Mouse (Mus musculus) heart, postnatal 0 days (tissue): ENCODE results near the gene Sox9. TPM values are rescaled to one million over a fixed set of nuclear protein-coding genes. Genes with fewer than 3 reads are reported as not detected.

Experiments
- ATAC-seq: fragments of 200-750 bp; cut with Nextera tagmentation; 2 replicates; pipeline ENCODE4 v1.8.0; 2017; ENCODE audit warnings: low read depth, moderate number of reproducible peaks, moderate library complexity; ENCODE audit not compliant: insufficient read depth
- DNase-seq: peaks from one replicate; pipeline ENCODE4 v3.0.0-alpha.2; 2016; ENCODE audit warnings: low spot score
- H3K27ac ChIP-seq: fragments of 300-500 bp; sonication (generic); 2 replicates; pipeline ENCODE4 v1.5.1; 2014; ENCODE audit warnings: low read depth, mild to moderate bottlenecking
- H3K27me3 ChIP-seq: fragments of 300-500 bp; sonication (generic); 2 replicates; pipeline ENCODE4 v1.6.1; 2014; ENCODE audit warnings: low read length, mixed read lengths; ENCODE audit not compliant: control insufficient read depth, insufficient read depth
- H3K36me3 ChIP-seq: fragments of 300-500 bp; sonication (generic); replicated peaks from 2 replicates; pipeline ENCODE4 v1.6.1; 2014; ENCODE audit warnings: low read length, mixed read lengths; ENCODE audit not compliant: control insufficient read depth, insufficient read depth
- H3K4me1 ChIP-seq: fragments of 300-500 bp; sonication (generic); 2 replicates; pipeline ENCODE4 v1.6.1; 2014; ENCODE audit warnings: antibody characterized with exemption; ENCODE audit not compliant: control insufficient read depth, insufficient read depth
- H3K4me2 ChIP-seq: fragments of 300-500 bp; sonication (generic); 2 replicates; pipeline ENCODE4 v1.6.1; 2014; ENCODE audit warnings: low read depth, mild to moderate bottlenecking, low read length, moderate library complexity
- H3K4me3 ChIP-seq: fragments of 300-500 bp; sonication (generic); 2 replicates; pipeline ENCODE4 v1.5.1; 2014; ENCODE audit warnings: low read depth, low read length
- H3K9ac ChIP-seq: fragments of 300-500 bp; sonication (generic); replicated peaks from 2 replicates; pipeline ENCODE4 v1.6.1; 2014; ENCODE audit warnings: low read depth, low read length, mixed read lengths
- H3K9me3 ChIP-seq: fragments of 300-500 bp; sonication (generic); replicated peaks from 2 replicates; pipeline ENCODE4 v1.6.1; 2016; ENCODE audit warnings: low read length; ENCODE audit not compliant: control insufficient read depth
- CTCF ChIP-seq: IDR thresholded peaks from 2 replicates; pipeline ENCODE4 v1.5.1; 2016; ENCODE audit warnings: antibody characterized with exemption, control low read depth, low read depth
- EP300 ChIP-seq: IDR thresholded peaks from 2 replicates; pipeline ENCODE4 v1.6.1; 2016; ENCODE audit warnings: antibody characterized with exemption, low read depth
- WGBS: fragments of 180-500 bp; shearing (Covaris S2); extraction: QIAGEN DNeasy Blood & Tissue Kit; methylation state at CpG from one replicate; pipeline ENCODE4 v1.1.7; 2014; 5-methylcytosine and 5-hydroxymethylcytosine counted together
- polyA plus RNA-seq: library from polyadenylated mRNA; unstranded; fragments of >200 nt; fragmentation: Nextera tagmentation; extraction: Ambion mirVana; gene quantifications from 2 replicates; pipeline ENCODE4 v1.2.1, GENCODE M21; 2015
- total RNA-seq: library from RNA; depleted of rRNA; stranded (reverse); fragments of >200 nt; gene quantifications from 2 replicates; pipeline ENCODE4 v1.2.3, GENCODE M21; 2014; ENCODE audit warnings: low replicate concordance; rRNA removed

Gene Sox9
- total RNA-seq (0.50 and 3.4 TPM in 2 replicates), polyA plus RNA-seq (9.5 and 10.5 TPM in 2 replicates)

- Histone ChIP-seq H3K36me3 (no peaks in the 10 kb centered on the region), H3K4me1 (no peaks in the 10 kb centered on the region), H3K9ac (peak within 1 kb of the TSS; percentile 44), H3K27ac (peak within 1 kb of the TSS; percentile 68), H3K4me2 (peak within 1 kb of the TSS; percentile 66), H3K4me3 (peak within 1 kb of the TSS; percentile 59), H3K27me3 (peaks cover 94% of the 10 kb centered on the region), H3K9me3 (no peaks in the 10 kb centered on the region)
- peak; percentile 68 for ATAC-seq
- peak; percentile 71 for DNase-seq
- 2% methylated on average over 15 of the region's 15 CpGs for WGBS
- TF ChIP-seq EP300 (no peak), CTCF (no peak)
These were observed at the start of gene Sox9 for GRCm38 (mm10) chr11:112781994-112782356. TSS of gene Sox9 (plus strand) at chr11:112782224.

GRCm38 (mm10) chr11:112732401-112732800 lies 49.6 kb upstream of the Sox9 start:
- Histone ChIP-seq H3K9me3 (no peaks in the 10 kb centered on the region), H3K4me1 (peaks cover 6% of the 10 kb centered on the region; the same call in 1 of the 2 replicates), H3K4me2 (no peak overlapping the region), H3K9ac (no peak overlapping the region), H3K27me3 (no peaks in the 10 kb centered on the region), H3K4me3 (no peak overlapping the region), H3K36me3 (no peaks in the 10 kb centered on the region), H3K27ac (no peak overlapping the region)
- TF ChIP-seq EP300 (no peak), CTCF (no peak)
- no peak for ATAC-seq
- 52% methylated on average over 7 of the region's 7 CpGs for WGBS
- no peak for DNase-seq

- no peak overlapping the region for H3K4me3 ChIP-seq
- H3K9me3 ChIP-seq = no peaks in the 10 kb centered on the region
- H3K36me3 ChIP-seq = no peaks in the 10 kb centered on the region
- no peak overlapping the region for H3K4me2 ChIP-seq
- no peaks in the 10 kb centered on the region for H3K4me1 ChIP-seq
- no peaks in the 10 kb centered on the region for H3K27me3 ChIP-seq
- no peak overlapping the region for H3K27ac ChIP-seq
- DNase-seq = no peak
- WGBS = 56% methylated on average over 5 of the region's 5 CpGs
- no peak for ATAC-seq
- H3K9ac ChIP-seq = no peak overlapping the region
- TF ChIP-seq CTCF (no peak), EP300 (no peak)
These were observed 45.0 kb upstream of the Sox9 start for GRCm38 (mm10) chr11:112737071-112737470.

DNA sequence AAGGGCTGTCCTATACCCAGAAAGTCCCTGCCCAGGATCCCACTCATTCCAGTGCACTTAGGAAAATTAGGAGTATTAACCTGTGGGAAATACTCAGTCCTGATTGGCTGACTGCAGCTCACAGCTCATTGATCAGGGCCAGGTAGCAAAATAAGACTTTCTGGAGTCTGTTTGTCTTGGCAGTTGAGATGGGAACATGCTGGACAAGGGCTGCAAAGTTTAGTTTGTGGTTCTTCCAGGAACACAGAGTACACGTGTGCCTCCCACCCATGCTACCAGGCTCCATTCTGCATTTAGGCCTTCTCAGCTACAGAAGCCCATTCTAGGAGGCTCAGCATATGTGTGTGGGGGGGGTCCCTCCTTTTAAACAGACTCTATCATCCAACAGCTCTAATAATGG lies 42.3 kb upstream of the Sox9 start:
- H3K4me3 ChIP-seq = no peak overlapping the region
- no peak overlapping the region for H3K9ac ChIP-seq
- H3K36me3 ChIP-seq = no peaks in the 10 kb centered on the region
- no peaks in the 10 kb centered on the region for H3K4me1 ChIP-seq
- no peak for DNase-seq
- 85% methylated on average over 1 of the region's 1 CpGs for WGBS
- no peak overlapping the region for H3K27ac ChIP-seq
- no peak for ATAC-seq
- no peaks in the 10 kb centered on the region for H3K9me3 ChIP-seq
- no peaks in the 10 kb centered on the region for H3K27me3 ChIP-seq
- no peak for TF ChIP-seq EP300
- TF ChIP-seq CTCF = no peak
- H3K4me2 ChIP-seq = no peak overlapping the region

GRCm38 (mm10) chr11:112756516-112756915 lies 25.5 kb upstream of the Sox9 start:
- Histone ChIP-seq H3K27ac (no peak overlapping the region), H3K4me3 (no peak overlapping the region), H3K36me3 (no peaks in the 10 kb centered on the region), H3K9me3 (no peaks in the 10 kb centered on the region), H3K9ac (no peak overlapping the region), H3K4me2 (no peak overlapping the region), H3K4me1 (no peaks in the 10 kb centered on the region), H3K27me3 (no peaks in the 10 kb centered on the region)
- 43% methylated on average over 4 of the region's 4 CpGs for WGBS
- ATAC-seq (no peak), DNase-seq (no peak)
- no peak for TF ChIP-seq EP300
- no peak for TF ChIP-seq CTCF

DNA sequence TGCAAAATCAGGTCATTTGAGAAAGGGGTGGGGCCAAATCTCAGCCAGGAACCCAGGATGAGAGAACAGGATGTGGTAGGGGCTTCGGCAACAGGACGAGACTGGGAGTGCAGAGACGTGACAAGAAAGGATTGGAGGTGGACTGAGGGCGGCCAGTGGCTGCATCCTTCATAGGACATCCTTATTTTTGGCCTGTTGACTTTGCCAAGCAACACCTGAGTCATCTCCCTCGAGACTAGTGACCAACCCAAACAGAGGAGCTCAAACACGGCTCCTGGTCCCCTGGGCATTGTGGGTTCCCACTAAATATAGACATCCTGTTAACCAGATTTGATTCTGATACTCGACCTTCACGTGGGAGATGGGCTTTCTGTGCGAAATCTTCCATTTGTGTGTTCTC lies 24.0 kb upstream of the Sox9 start:
- TF ChIP-seq EP300 = no peak
- DNase-seq = no peak
- Histone ChIP-seq H3K27ac (no peak overlapping the region), H3K27me3 (no peaks in the 10 kb centered on the region), H3K4me2 (no peak overlapping the region), H3K9ac (no peak overlapping the region), H3K4me1 (no peaks in the 10 kb centered on the region), H3K36me3 (no peaks in the 10 kb centered on the region), H3K9me3 (no peaks in the 10 kb centered on the region), H3K4me3 (no peak overlapping the region)
- 57% methylated on average over 9 of the region's 9 CpGs for WGBS
- no peak for ATAC-seq
